Mouse (Mus musculus) small intestine, adult 2 months (tissue): ENCODE measurements around the gene Lrrc49.

Experiments
- CTCF ChIP-seq: fragments of 200-500 bp; IDR thresholded peaks from 2 replicates; pipeline ENCODE4 v1.5.1; 2012; ENCODE audit warnings: low read depth, mild to moderate bottlenecking, control low read depth, inconsistent platforms, low read length, moderate library complexity, mixed read lengths; ENCODE audit not compliant: insufficient replicate concordance, insufficient read length; ENCODE audit errors: extremely low read depth
- POLR2A ChIP-seq: fragments of 200-500 bp; IDR thresholded peaks from 2 replicates; pipeline ENCODE4 v1.6.1; 2012; ENCODE audit warnings: low read depth, mild to moderate bottlenecking, control low read depth, inconsistent platforms, low read length, moderate library complexity

GRCm38 (mm10) chr9:60712771-60713541, 25.0 kb upstream of the Lrrc49 start, which contains the start of gene Larp6:
- TF ChIP-seq CTCF: no peak
- TF ChIP-seq POLR2A: no peak
